Mouse (Mus musculus) heart, postnatal 0 days (tissue): ENCODE results near the gene Hk1.
A peak's percentile ranks its signal among the peaks of the same experiment; 100 is the strongest.

Source experiments
- CTCF ChIP-seq: IDR thresholded peaks from 2 replicates; pipeline ENCODE4 v1.5.1; 2016; ENCODE audit warnings: antibody characterized with exemption, control low read depth, low read depth
- EP300 ChIP-seq: IDR thresholded peaks from 2 replicates; pipeline ENCODE4 v1.6.1; 2016; ENCODE audit warnings: antibody characterized with exemption, low read depth

DNA sequence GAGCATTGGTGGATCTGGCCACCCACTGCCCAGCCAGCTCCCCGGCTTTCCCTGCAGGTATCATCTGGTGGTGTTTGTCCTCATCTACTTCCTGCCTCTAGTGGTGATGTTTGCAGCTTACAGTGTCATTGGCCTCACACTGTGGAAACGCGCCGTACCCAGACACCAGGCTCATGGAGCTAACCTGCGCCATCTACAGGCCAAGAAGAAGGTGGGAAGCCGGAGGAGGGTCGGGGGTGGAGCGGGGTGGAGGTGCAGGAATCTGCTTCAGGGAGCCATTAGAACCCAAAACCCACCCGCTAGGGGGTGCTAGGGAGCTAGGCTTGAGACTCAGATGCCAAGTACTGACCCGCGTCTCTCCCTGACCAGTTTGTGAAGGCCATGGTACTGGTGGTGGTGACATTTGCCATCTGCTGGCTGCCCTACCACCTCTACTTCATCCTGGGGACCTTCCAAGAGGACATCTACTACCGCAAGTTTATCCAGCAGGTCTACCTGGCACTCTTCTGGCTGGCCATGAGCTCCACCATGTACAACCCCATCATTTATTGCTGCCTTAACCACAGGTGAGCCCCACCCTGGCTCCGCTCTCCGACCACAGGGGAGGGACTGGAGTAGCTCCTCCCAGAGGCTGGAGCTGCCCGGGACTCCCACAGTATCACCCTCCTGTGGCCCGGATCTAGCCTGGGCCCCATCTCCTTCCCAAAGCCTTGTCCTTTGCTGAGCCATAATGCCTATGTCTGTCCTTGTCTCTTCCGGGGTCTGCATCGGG, 118.4 kb downstream of the Hk1 start:
- TF ChIP-seq CTCF, result peak; percentile 75
- no peak for TF ChIP-seq EP300
